Mouse (Mus musculus): ENCODE measurements at regions not wholly inside any gene's neighbourhood (a gene's known extent, or its start where the extent isn't known, plus 50 kb on each side); places are given as distances from the start of the nearest gene placed in this dataset.

DNA sequence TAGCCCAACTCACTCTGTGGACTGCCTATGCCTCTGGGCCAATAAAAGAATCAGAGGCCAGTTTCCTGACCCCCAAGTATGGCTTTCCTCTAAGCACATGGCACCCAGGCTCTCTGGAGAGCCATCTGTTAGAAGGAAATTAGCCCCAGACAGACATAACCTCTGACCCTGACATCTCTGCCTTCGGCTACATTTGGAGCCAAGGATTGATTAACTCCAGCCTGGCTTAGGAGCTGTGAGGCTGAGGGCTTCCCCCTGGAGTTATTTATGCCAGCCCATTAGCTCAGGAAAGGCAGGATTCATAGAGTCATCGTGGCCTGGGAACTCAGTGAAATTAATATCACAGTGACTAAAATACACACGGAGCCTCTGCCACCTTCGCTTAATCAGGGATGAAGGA lies 137.5 kb downstream of the Wscd1 start:
- no peak for DNase-seq (ENCODE audit: low spot score in 2 of 2)

GRCm38 (mm10) chr11:71886771-71887170 lies 137.1 kb downstream of the Wscd1 start:
- no peak for DNase-seq (ENCODE audit: low spot score in 2 of 2)

- no peak for DNase-seq (ENCODE audit: low spot score in 2 of 2)
Observed at GRCm38 (mm10) chr11:71884861-71885260, 135.1 kb downstream of the Wscd1 start.

DNA sequence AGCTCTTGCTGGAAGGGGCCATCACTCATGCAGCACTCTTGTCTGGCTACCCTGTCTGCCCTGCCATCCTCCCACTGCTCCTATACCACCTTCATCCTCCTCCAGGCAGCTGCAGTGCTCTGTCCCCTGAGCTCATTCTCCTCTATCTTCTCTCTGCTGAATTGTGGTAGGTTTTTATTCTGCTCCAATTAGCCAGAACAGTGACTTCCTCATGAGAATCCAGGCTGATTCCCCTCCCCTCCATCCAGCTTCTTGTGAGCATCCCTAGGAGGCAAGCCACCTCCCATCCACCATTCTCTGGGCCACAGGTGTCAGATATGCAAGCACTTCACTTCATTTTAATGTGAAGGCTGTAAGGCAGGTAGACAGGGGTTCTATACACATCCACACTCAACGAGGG lies 132.1 kb downstream of the Wscd1 start:
- no peak for DNase-seq (ENCODE audit: low spot score in 2 of 2)

- DNase-seq (ENCODE audit: low spot score in 2 of 2) = no peak
Observed at GRCm38 (mm10) chr11:71871297-71871696, 121.6 kb downstream of the Wscd1 start.

DNA sequence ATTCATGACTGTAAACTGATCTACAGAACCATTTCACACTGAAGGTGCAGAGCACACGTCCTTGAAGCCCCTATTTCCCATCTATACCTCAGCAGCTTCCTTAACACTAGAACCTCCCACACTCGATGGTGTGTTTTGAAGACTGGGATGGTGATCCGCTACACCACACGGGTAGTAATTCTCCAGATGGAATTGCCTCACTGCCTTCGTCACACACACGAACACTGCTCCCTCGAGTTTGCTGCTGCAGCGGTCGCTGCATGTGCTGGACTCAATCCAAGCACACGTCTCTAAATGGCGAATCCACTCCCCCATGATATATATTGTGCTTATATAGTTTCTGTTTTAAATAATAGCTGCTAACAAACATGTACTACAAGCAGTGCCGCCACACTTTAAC lies 117.0 kb downstream of the Wscd1 start:
- DNase-seq (ENCODE audit: low spot score in 2 of 2) = no peak

DNA sequence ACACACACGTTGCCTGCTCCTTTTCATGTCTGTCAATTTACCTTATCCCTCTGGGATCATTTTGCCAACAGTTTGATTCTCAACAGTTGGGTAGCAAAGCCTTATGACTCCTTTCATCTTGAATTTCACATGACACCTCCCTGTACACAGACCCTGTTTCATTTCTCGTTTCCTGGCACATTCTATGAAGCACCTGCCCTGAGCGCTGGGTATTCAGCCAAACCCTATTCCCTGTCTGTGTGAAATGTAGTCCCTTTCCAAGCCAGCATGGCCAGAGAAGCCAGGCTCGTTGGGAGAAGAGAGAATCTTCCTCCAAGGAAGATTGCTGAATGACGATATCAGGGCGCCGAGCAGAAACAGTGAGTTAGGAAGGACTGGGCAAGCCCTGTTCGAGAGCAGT lies 108.2 kb downstream of the Wscd1 start:
- DNase-seq (ENCODE audit: low spot score in 2 of 2) = no peak

DNA sequence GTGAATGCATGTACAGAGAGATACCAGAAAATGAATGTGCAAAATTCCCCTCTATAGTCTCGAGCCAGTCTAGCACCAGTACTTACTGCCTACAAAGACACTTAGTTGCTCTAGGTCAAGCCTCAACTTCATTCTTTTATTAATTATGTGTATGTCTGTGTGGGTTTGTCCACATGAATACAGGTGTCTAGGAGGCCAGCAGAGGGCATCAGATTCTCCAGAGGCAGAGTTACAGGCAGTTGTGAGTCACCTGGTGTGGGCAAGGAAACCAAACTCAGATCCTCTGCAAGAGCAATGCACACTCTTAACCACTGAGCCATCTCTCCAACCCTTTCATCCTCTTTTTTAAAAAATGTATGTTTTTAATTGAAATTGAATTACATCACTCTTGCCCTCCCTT lies 105.8 kb downstream of the Wscd1 start:
- DNase-seq (ENCODE audit: low spot score in 2 of 2) = no peak

- no peak for DNase-seq (ENCODE audit: low spot score in 2 of 2)
Observed at GRCm38 (mm10) chr11:71855058-71855457, 105.3 kb downstream of the Wscd1 start.

DNA sequence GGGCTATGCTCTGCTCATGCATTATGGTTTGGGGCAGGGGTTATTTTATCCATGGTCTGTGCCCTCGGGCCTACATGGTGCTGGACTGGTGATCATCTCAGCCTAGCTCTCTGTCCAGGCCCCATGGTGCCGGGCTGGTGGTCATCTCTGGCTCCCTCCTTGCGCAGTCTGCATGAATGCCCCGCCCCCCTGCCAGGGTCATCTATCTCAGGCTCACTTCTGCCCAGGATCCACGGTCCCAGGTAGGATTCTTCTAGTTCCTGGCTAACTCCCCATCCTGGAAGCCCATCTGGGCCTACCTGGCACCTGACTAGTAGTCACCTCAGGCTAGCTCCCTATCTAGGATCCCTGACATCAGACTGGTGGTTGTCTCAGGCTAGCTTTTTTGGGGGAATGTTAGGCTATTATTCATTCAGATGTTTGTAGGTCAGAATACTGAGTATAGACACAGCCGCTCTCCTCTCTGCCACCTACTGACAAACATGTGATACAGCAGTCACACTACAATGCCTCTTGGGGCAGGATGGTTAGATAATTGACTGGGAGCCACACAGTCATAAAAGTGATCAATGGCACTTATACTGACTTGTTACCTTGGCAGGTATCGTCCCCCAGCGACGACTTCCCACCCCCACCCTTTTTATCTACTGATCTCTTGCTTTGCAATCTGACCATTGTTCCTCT lies 98.1 kb downstream of the Wscd1 start:
- DNase-seq (ENCODE audit: low spot score in 2 of 2) = no peak

DNA sequence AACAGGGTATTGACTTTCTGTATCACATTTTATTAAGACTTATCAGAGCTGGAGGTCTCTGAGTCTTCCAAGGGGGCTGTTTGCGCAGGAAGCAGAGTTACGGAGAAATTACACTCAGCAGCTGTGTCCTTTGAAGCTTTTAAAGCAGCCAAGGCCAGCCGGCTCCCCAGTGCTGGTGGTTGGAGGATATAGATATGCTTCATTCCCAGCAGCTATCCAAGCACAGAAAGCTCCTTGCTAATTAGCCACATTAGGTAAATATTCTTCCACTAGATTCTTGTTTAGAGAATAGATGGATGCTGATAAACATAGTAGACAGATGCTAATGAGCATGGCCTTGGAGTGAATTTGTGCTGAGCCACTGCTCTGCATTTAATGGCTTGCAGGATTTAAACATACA lies 96.8 kb downstream of the Wscd1 start:
- no peak for DNase-seq (ENCODE audit: low spot score in 2 of 2)

- DNase-seq (ENCODE audit: low spot score in 2 of 2) = no peak
Observed at GRCm38 (mm10) chr11:71840635-71841443, 91.1 kb downstream of the Wscd1 start.
